Mouse (Mus musculus) left cerebral cortex, adult 2 months (tissue): ENCODE results near the gene Rps6kc1. TPM values are rescaled to one million over a fixed set of nuclear protein-coding genes. Genes with fewer than 3 reads are reported as not detected.
A peak's percentile ranks its signal among the peaks of the same experiment; 100 is the strongest.

Experiments used
- DNase-seq, 2 experiments: peaks; one replicate each; pipeline ENCODE4 v3.0.0; 2021 to 2022; ENCODE audit warnings: low spot score in 2 of 2, mixed read lengths in 1 of 2; ENCODE audit errors: extremely low spot score in 1 of 2
- H3K27ac ChIP-seq: fragments of 200-600 bp; 2 replicates; pipeline ENCODE4 v1.8.1; 2022
- H3K4me3 ChIP-seq: fragments of 200-600 bp; 2 replicates; pipeline ENCODE4 v1.8.1; 2022
- CTCF ChIP-seq: fragments of 200-600 bp; IDR thresholded peaks from 2 replicates; pipeline ENCODE4 v1.8.1; 2022; ENCODE audit warnings: antibody characterized with exemption, mild to moderate bottlenecking, moderate library complexity
- intact Hi-C: fragments of 180-260 bp; cut with DNase I; formaldehyde crosslinking; loops from one replicate; pipeline ENCODE4 v1.15.1; 2025
- total RNA-seq, 2 experiments: library from RNA; stranded (reverse); gene quantifications; 2 replicates each; pipeline ENCODE4 v1.2.3; 2021

Rps6kc1 gene
- total RNA-seq, 2 experiments from 2014 or later: 111 to 117 TPM

DNA sequence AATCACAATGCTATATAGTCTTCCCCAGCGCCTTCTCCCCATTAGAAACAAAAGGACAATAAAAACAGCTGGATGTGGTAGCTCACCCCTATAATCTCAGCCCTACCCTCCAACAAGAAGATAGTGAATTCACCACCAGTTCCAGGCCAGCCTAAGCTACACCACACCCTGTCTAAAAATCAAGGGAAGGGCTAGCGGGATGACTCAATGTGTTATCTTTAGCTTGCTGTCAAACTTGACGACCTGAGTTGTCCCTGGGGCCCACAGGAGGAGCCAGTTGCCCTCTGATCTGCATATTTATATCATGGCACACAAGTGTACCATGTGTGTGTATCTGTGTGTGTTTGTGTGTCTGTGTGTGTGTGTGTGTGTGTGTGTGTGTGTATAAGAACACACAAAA lies 57.1 kb downstream of the Rps6kc1 start:
- TF ChIP-seq CTCF: no peak
- intact Hi-C loops: no loop called here

DNA sequence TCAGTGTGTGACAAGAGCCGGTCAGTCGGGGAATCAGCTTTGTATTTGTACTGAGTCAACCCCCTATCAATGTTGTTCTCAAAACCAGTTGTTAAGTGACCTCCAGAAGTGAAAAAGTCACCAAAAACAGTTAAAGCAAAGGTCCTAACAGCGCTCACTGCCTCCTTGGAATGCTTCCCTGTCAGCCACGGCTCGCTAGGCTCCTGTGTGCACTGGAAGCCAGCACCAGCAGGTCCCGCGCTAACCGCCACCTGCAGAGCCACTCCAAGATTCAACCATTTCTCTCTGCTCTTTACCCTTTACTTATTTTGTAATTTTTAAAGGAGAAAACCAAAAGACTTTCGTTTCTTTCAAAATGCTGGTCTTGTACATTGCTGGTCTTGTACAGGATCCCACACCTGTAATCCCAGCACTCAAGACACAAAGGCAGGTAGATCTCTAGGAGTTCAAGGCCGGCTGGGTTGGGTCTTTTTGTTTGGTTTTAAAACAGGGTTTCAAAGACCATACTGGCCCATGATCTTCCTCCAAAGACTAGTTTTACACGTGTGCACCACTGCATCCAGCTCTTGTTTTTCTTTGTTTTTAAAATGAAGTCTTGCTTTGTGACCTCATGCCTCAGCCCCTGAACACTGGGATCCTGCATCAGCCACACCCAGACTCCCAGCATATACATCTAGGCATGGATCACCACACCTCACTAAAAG lies 62.3 kb downstream of the Rps6kc1 start:
- no peak for TF ChIP-seq CTCF
- H3K27ac ChIP-seq: no peak overlapping the region
- intact Hi-C loops: no loop called here

More for the DNA sequence above, 57.1 kb downstream of the Rps6kc1 start:
- Histone ChIP-seq H3K27ac (no peak overlapping the region), H3K4me3 (no peak overlapping the region)
- no peak for DNase-seq

DNA sequence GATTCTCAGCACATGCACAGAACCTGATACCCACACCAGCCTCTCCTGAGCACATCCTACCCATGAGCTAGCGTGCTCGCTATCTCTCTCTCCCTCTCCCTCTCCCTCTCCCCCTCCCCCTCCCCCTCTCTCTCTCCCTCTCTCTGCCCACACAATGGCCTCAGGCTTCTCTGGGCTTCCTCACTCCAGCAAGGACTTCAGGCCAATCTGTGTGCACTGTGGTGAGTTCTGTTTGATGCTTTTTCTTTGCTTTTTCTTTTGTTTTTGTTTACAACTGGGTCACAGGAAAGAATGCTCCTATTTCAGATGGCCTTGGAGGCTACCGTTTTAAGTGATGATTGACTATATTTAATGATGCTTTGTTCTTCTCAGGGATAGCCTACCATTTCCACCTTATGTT lies 62.9 kb downstream of the Rps6kc1 start:
- Histone ChIP-seq H3K27ac (no peak overlapping the region), H3K4me3 (no peak overlapping the region)
- intact Hi-C loops: no loop called here
- DNase-seq: no peak
- no peak for TF ChIP-seq CTCF

More for the DNA sequence above, 62.3 kb downstream of the Rps6kc1 start:
- DNase-seq: no peak
- no peak overlapping the region for H3K4me3 ChIP-seq

DNA sequence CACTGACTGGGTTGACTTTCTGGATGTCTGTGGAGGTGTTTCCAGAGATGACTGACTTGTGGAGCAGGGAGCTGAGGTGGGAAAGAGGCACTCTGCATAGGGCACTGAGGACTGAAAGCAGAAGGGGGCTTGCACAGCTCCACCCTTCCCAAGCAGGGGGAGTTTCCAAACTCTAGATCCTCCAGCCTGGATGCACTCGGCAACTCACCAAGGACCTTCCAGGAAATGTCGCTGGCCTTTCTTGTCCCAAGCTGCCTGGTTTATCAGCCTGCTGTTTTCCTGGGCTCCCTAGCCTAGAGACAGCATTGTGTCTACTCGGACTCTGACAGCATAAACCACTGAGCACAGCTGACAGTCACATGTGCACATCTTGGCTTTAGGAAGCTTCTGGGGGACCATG lies 64.6 kb downstream of the Rps6kc1 start:
- intact Hi-C loops: no loop called here
- no peak for DNase-seq
- peak overlapping the region; percentile 9; the same call in 1 of the 2 replicates for H3K27ac ChIP-seq
- TF ChIP-seq CTCF: no peak
- no peak overlapping the region for H3K4me3 ChIP-seq

DNA sequence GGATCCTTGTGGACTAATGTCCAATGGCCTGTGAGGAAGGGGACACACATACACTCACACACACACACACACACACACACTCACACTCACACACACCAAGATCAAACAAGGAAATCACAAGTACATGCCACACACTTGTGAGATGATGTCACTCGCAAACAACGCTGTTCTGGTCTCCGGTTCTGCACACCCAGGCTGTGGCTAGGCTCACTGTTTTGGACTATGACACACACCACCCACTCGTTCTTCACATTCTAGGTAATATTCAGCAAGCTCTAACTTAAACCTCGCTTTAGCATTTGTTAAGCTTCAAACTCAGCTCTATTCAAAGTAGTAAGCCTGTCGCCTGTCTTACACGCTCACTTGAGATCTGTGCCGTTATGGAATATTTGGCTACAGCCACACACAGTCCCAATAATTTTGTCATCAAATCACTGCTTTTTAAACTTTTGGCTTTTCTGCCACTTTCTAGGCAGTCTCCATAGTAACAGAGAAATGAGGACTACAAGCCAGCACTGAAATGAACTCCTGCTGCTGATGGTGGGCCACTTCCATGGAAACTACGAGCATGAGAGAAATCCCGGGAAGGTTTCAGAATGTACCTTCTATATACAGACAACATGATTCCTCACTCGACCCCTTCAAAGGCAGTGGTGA lies 65.4 kb downstream of the Rps6kc1 start:
- DNase-seq: no peak
- intact Hi-C loops: no loop called here

DNA sequence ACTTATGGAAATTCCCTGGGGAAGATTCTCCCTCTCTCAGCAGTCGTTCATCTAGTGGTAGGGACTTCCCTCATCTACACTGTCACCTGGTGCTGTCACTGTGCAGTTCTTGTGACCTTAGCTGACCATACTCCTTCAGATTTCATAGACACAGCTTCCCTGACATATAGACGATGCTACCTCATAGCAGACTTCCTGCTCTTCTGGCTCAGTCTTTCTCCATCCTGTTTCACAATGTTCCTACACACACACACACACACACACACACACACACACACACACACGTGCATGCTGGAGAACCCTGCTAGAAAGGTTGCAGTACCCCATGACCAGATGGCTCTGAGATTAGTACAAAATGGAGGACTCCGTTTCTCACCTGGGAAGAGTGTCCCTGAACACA lies 66.2 kb downstream of the Rps6kc1 start:
- Histone ChIP-seq H3K4me3 (no peak overlapping the region), H3K27ac (no peak overlapping the region)
- DNase-seq: no peak
- intact Hi-C loops: no loop called here
- no peak for TF ChIP-seq CTCF

More for the DNA sequence above, 65.4 kb downstream of the Rps6kc1 start:
- H3K27ac ChIP-seq: no peak overlapping the region
- no peak overlapping the region for H3K4me3 ChIP-seq
- TF ChIP-seq CTCF: no peak

DNA sequence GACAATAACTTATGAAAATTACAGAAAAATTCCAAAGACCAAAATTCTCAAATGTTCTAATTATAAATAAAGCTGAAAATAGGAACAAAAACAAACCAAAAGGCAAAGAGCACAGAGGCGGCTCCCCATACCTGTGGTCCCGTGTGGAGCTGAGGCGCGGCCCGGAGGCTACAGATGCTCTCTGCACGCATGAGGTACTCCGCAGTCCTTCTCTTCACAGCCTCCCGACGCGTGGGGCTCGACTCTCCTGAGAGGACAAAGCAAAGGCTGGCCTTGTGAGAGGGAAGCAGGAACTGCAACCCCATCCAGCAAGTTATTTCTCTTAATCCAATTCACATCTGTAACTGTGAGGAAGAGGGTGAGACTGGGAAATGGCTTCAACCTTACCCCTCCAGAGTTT lies 67.2 kb downstream of the Rps6kc1 start:
- no peak overlapping the region for H3K4me3 ChIP-seq
- intact Hi-C loops: no loop called here
- no peak for DNase-seq
- no peak overlapping the region for H3K27ac ChIP-seq
- no peak for TF ChIP-seq CTCF

DNA sequence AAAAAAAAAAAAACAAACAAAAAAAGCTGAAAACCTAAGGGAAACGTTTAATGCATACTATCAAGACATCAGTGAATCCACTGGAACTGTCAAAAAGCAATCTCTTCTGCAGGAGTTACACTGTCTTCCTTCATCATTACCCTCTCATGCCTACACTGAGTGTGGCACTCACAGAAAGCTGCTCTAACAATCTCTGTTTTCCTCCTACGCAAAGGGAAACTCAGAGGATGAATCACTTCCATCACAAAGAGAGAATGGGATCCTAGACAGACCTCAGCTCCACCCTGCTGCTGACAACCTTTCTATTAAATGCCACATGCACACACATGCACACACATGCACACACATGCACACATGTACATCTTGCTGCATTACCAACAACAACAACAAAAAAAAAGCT lies 75.5 kb downstream of the Rps6kc1 start:
- intact Hi-C loops: no loop called here
- TF ChIP-seq CTCF: no peak
- no peak for DNase-seq
- no peak overlapping the region for H3K4me3 ChIP-seq
- no peak overlapping the region for H3K27ac ChIP-seq

DNA sequence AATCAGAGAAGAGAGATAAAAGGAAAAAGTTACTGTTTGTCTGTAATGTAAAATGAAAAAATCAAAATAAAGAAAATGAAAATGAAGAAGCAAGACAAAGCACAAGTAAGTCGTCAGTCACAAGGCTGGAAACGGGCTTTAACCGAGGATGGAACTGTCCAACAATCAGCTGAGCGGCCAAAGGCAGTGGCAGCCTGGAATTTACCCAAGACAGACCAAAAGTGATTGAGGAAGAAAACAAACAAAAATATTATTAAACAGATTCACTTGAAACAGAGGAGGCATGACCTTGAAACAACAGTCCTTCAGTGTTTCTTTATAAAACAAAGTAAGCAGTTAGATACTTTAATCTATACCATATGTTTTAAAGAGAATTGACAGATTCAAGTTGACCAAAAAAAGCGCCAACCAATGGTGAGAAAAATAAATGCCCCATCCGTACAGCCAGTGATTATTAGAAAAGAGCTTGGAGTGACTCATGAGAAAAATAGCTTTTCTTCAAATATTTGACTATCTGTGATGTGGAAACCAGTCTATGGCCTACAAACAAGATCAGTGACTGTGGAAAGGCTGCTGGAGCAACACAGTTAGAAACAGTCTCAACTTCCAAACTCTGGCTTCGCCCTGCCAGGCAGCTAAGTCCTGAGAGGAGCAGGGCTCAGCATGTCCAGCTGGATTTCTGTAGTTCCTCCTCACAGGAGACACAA lies 77.2 kb downstream of the Rps6kc1 start:
- intact Hi-C loops: no loop called here
- no peak overlapping the region for H3K27ac ChIP-seq
- no peak for DNase-seq
- TF ChIP-seq CTCF: no peak
- H3K4me3 ChIP-seq: no peak overlapping the region

DNA sequence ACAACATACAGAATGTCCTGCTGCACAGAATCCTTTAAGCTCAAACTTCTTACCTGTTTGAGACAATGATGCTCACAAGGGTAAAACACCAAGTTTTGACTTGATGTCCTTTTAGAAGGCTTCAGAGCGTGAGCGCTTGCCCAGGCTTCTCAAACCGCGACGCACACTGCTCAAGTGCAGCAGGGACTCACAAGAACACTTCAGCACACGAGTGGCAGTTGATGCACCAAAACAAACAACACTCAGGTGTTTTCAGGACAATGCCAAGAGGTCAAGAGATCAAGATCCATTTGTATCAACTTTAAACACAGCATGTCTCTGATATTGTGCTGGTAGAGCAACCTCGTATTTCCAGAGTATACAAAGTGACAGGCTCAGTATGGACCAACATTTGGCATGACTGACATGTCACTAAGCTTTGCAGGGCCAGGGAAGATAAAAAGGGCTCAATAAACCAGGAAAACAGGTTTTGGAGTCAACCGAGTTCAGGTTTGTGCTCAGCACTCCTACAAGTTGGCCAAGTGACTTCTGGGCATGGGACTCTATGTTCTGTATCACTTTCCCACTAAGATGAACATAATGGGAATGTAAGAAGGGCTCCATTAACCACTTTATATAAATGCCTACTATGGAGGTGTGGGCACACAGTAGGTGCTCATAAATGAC lies 78.5 kb downstream of the Rps6kc1 start:
- intact Hi-C loops: loop anchor here (1.0 to 2.0 kb wide), 2 partner anchors 36 to 48 kb away; no protein-coding TSS in a partner anchor
- Histone ChIP-seq H3K4me3 (no peak overlapping the region), H3K27ac (no peak overlapping the region)
- TF ChIP-seq CTCF: no peak
- DNase-seq: no peak

DNA sequence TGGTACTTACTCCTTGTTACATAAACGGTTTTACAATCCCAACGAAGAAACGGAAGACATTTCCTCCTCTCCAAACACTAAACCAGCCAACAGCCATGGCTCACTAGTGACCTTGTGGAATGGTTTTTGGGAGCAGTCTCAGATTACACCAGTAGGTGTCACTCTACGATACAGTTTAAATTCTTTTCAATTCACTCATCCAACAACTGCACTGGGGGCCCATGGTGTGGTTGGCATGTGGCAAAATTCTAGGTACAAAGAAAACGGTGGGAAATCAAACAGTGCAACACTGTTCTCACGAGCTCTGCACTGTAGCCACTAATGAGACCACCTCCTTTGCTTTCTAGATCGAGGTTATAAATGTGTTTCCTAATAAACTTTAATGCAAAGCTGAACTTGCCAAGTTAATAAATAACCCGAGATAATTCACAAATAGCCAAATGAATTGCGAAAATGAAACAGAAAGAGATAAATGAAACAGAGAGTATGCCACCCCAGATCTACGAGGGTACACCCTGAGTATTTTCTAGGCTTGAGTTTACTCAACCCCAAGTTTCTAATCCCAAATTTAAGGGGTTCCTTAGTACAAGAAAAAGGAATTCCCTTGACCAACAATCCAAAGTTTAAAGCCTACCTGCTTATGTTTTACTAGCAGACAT lies 79.6 kb downstream of the Rps6kc1 start:
- no peak overlapping the region for H3K27ac ChIP-seq
- TF ChIP-seq CTCF: peak; percentile 82
- peak in 1 of 2 experiments; percentile 53 for DNase-seq
- H3K4me3 ChIP-seq: no peak overlapping the region
- intact Hi-C loops: loop anchor here (1.0 to 2.0 kb wide), 2 partner anchors 37 to 49 kb away; no protein-coding TSS in a partner anchor
